ENCODE assay signal across 7 mouse cellular contexts in the genomic region with DNA sequence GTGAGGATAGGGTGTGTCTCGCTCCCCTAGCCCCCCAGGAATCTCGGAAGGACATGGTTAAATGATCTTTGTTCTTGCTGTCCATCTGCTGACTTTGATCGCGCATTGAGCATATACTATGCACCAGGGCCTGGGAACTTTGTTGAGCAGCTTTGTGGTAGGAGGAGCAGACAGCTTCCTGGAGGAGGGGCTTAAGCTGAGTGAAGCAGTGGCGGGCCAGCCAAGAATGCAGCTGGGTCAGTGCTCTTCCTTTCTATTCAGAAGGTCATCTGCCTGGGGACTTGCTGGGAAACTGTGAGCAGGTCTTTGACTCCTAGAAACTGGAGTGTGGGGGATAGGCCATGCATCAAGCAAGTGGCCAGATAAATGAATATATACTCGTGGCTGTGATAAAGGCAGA. TPM values are rescaled to one million over a fixed set of nuclear protein-coding genes. Genes with fewer than 3 reads are reported as not detected.
DNase-seq lines count a peak whose midpoint lies in the region; ATAC-seq lines count a peak whose summit lies in the region.

No protein-coding gene starts in this region.

- DNase-seq in urinary bladder, postnatal 14 days (ENCODE audit: low spot score): peak; percentile 67
- DNase-seq in urinary bladder, postnatal 10 days (ENCODE audit: low spot score): no peak
- DNase-seq in limb, embryonic 10.5 days (ENCODE audit: low spot score): no peak
- DNase-seq in spleen, postnatal 14 days (ENCODE audit: low spot score in 2 of 2): no peak
- no peak for DNase-seq in left cerebral cortex, adult 9 months (ENCODE audit: low spot score in 2 of 2)
- DNase-seq in left cerebral cortex, postnatal 4 days: no peak

- no peak for ATAC-seq in heart, embryonic 13.5 days (ENCODE audit: extremely low read depth, insufficient number of reproducible peaks, low FRiP score, low TSS enrichment)

- no peaks in the 10 kb centered on the region for H3K27me3 ChIP-seq in heart, embryonic 13.5 days (replicated peaks)
- H3K27me3 ChIP-seq in limb, embryonic 10.5 days (ENCODE audit: low read depth, poor library complexity, severe bottlenecking): no peaks in the 10 kb centered on the region

- no peak overlapping the region for H3K4me3 ChIP-seq in heart, embryonic 13.5 days
- 0 out of 2 replicates have a peak overlapping the region, but pooled peaks have one; percentile 3 for H3K4me3 ChIP-seq in limb, embryonic 10.5 days

- H3K4me1 ChIP-seq in heart, embryonic 13.5 days: peaks cover 75% of the 10 kb centered on the region
- peaks cover 81% of the 10 kb centered on the region for H3K4me1 ChIP-seq in limb, embryonic 10.5 days

- intact Hi-C loops in left cerebral cortex, postnatal 4 days (cut with DNase I): no loop called here

- 63% methylated on average over 6 of the region's 6 CpGs for WGBS in heart, embryonic 13.5 days
- 80% methylated on average over 6 of the region's 6 CpGs for WGBS in limb, embryonic 10.5 days

- H3K9me3 ChIP-seq in heart, embryonic 13.5 days: no peaks in the 10 kb centered on the region
- H3K9me3 ChIP-seq in limb, embryonic 10.5 days (replicated peaks): no peaks in the 10 kb centered on the region

- H3K4me2 ChIP-seq in heart, embryonic 13.5 days: no peak overlapping the region

- no peak overlapping the region for H3K9ac ChIP-seq in heart, embryonic 13.5 days

- peaks cover 5% of the 10 kb centered on the region; the same call in 1 of the 2 replicates for H3K36me3 ChIP-seq in heart, embryonic 13.5 days
- H3K36me3 ChIP-seq in limb, embryonic 10.5 days: peaks cover 44% of the 10 kb centered on the region

- 0 out of 2 replicates have a peak overlapping the region, but pooled peaks have one; percentile 20 for H3K27ac ChIP-seq in heart, embryonic 13.5 days (replicated peaks)
- no peak overlapping the region; the same call in 1 of the 2 replicates for H3K27ac ChIP-seq in limb, embryonic 10.5 days

RNA-seq across cellular contexts. Expression of a gene that starts 7.9 kb away (rescaled TPM):
- polyA plus RNA-seq in heart, embryonic 13.5 days (2015; fragmentation: Nextera tagmentation; extraction: Ambion mirVana): 7.3 and 7.6 TPM in 2 replicates
- polyA plus RNA-seq in limb, embryonic 10.5 days (2016; fragmentation: Nextera tagmentation; extraction: Ambion mirVana): 21.7 and 26.2 TPM in 2 replicates
- total RNA-seq in left cerebral cortex, postnatal 4 days (2021): 10 to 100 TPM; 92.0 to 94.5 TPM

RNA-seq across cellular contexts. Expression of a gene that starts 58.8 kb away (rescaled TPM):
- polyA plus RNA-seq in heart, embryonic 13.5 days (2015; fragmentation: Nextera tagmentation; extraction: Ambion mirVana): 64.1 and 65.4 TPM in 2 replicates
- 70.0 and 70.9 TPM in 2 replicates for polyA plus RNA-seq in limb, embryonic 10.5 days (2016; fragmentation: Nextera tagmentation; extraction: Ambion mirVana)
- total RNA-seq in left cerebral cortex, postnatal 4 days (2021): 10 to 100 TPM; 66.1 to 70.3 TPM
